Mouse (Mus musculus) T-helper 17 cell (primary cell): ENCODE measurements around the gene Zfand3.

Experiments
- in situ Hi-C, 2 experiments: fragments of 300-600 bp; cut with MboI, MseI; formaldehyde crosslinking; loops; 1 replicate in 1 of 2; 2 replicates in 1 of 2; pipeline ENCODE4 v1.15.1; 2025; ENCODE audit warnings: high pct_unique_total_duplicates in 2 of 2

Gene Zfand3

GRCm38 (mm10) chr17:30101801-30102200 is 97.3 kb downstream of the Zfand3 start:
- in situ Hi-C loops, result no loop called here

DNA sequence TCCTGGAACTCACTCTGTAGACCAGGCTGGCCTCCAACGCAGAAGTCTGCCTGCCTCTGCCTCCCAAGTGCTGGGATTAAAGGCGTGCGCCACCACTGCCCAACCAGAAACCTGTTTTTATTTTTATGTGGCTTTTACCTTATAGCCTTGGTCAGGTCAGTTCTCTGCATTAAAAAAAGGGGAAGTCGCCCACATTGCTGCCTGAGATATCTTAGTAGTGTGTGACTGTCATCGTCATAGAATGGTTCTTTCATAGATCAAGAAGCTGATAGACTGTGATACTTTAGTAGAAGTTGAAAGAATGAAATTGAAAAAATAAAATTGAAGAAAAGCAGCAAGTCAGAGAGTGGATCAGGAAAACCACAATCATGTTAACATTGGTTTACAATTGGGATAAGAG is 98.5 kb downstream of the Zfand3 start:
- in situ Hi-C loops, result no loop called here

DNA sequence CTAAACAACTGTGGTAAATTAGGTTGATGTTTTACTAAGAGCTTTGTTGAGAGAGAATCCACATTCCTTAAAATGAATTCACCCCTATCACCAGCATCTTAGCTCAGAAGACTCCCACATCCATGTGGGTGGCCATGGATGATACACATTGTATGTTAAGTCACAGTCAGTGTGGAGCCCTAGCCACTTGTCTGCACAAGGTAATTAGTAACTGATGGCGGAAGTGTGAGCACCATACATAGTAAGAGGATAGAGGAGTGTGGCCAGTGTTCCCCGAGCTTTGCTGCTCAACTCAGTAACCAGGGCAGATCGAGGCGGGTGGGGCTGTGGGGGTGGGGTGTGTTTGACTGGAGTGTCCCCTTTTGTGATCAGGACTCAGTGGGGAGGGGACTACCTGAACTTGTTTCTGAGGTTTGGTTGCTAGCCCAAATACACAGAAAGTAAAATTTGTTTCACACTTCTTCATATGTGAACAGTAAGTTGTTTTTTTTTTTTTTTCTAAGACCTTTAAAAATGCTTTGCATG is 99.2 kb downstream of the Zfand3 start:
- in situ Hi-C loops, result no loop called here

DNA sequence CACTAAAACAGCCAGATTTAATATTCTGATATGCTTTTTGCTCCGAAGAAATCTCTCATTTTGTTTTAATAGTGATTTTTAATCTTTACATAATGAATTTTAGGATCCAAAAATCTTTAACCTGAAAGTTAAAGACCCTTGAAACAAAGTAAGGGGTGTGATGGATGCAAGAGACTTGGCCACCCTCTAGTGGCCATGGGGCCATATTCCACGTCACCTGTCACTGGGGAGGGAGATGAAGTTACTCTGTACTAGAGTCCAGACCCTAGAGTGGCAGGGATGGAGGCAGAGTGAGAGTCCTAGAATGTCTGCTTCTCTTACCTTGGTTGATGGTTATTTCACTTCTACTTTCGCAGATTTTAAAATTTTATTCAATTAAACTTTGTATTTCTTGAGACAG is 100.8 kb downstream of the Zfand3 start:
- in situ Hi-C loops, result no loop called here

DNA sequence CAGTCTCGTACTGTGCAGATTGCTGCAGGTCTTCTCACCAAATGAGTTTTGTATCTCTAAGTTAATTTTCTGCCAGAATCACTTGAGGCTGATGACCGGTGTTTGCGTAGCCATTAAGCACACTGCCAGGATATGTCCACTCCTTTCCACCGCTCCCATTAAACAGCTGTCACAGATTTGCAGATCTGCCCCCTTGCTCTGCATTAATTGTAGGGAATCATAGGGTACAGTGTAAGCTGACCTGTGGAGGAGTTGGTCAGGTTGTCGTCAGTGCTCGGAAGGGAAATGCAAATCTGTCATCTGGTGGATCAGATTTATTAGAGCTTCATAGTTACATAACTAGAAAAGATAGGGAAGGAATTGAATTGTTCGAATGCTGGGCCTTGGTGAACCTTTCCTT is 106.1 kb downstream of the Zfand3 start:
- in situ Hi-C loops, result loop anchor here (5.0 to 10.0 kb wide), 2 partner anchors 342 to 934 kb away; no protein-coding TSS in a partner anchor

GRCm38 (mm10) chr17:30111556-30111955 is 107.0 kb downstream of the Zfand3 start:
- in situ Hi-C loops, result loop anchor here (5.0 to 10.0 kb wide), 2 partner anchors 341 to 933 kb away; no protein-coding TSS in a partner anchor

DNA sequence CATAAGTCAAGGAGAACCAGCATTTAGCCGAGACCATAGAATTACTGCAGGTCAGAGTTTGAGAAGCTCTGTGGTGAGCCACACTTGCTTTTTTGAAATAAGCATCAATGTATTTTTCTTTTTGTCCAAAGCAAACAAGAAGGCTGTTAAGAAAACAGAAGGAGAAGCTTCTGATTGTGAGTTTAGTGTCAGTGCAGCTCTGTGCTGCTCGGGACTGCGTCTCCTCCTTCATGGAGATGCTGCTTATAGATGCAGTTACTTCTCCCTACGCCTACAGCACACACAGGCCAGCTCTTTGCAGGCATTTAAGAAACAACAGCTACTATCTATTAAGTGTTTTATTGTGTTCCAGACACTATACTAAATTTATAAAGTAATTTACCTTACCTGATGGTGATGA is 107.5 kb downstream of the Zfand3 start:
- in situ Hi-C loops, result loop anchor here (5.0 to 10.0 kb wide), 2 partner anchors 340 to 933 kb away; no protein-coding TSS in a partner anchor

GRCm38 (mm10) chr17:30112555-30113305 is 108.2 kb downstream of the Zfand3 start:
- in situ Hi-C loops, result loop anchor here (5.0 to 10.0 kb wide), 2 partner anchors 340 to 932 kb away; no protein-coding TSS in a partner anchor

DNA sequence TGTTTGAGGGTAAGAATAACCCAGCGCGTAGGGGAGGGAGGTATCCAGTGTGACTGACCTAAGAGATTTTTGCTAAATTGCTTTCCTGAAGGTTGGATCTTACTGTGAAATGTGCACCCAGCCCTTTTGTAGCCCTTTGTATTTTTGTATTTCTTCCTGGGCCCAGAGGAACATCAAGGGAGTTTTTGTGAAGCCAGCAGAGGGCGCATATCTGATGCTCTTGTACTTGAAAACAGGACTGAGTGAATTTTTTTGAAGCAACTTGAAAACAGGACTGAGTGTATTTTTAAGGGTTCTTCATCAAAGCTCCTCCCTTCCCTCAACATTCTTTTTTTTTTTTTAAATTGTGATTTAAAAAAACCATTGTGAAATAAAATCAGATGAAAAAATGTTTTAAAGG is 110.2 kb downstream of the Zfand3 start:
- in situ Hi-C loops, result loop anchor here (5.0 to 10.0 kb wide), 2 partner anchors 338 to 930 kb away; no protein-coding TSS in a partner anchor

DNA sequence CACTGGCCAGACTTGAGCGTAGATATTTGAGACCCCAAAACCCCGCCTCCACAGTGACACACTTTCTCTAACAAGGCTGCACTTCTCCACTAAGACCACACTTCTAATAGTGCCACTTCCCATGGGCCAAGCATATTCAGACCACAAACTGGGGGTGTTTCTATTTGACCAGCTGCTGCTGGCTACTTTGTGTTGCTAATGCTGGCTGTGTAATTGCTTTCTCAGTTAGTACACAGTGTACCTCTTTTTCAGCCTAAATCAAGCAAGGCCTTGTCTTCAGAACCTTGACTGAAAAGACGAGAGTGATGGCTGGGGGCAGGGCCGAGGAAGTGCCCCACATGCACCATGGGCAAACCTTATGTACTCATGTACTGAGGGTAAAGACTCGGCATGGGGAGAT is 111.7 kb downstream of the Zfand3 start:
- in situ Hi-C loops, result loop anchor here in 1 of 2 experiments (10.0 kb wide), 1 partner anchor 929 kb away; no protein-coding TSS in a partner anchor

- in situ Hi-C loops, result loop anchor here in 1 of 2 experiments (10.0 kb wide), 1 partner anchor 927 kb away; no protein-coding TSS in a partner anchor
Measured at GRCm38 (mm10) chr17:30118036-30118435, 113.5 kb downstream of the Zfand3 start.

- in situ Hi-C loops, result no loop called here
Measured at GRCm38 (mm10) chr17:30122278-30122677, 117.7 kb downstream of the Zfand3 start.

DNA sequence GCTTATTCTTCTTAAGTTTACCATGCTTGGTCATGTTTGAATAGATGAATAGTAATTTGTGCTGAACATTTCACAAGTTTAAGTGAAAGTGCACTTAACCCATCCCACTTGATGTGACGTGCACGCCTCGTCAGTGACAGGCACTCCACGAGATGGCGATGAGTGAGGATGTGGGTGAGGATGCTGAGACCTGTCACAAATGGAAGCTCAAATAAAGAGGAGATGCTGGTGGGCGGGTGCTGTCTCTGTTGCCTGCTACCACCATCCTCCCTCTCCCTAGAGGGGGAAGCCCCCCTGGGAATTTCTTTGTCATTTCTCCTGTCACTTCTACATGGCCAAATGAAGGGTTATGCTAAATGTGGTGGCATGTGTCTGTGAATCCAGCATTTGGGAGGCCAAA is 123.9 kb downstream of the Zfand3 start:
- in situ Hi-C loops, result no loop called here

- in situ Hi-C loops, result no loop called here
Measured at GRCm38 (mm10) chr17:30129220-30129619, 124.7 kb downstream of the Zfand3 start.

DNA sequence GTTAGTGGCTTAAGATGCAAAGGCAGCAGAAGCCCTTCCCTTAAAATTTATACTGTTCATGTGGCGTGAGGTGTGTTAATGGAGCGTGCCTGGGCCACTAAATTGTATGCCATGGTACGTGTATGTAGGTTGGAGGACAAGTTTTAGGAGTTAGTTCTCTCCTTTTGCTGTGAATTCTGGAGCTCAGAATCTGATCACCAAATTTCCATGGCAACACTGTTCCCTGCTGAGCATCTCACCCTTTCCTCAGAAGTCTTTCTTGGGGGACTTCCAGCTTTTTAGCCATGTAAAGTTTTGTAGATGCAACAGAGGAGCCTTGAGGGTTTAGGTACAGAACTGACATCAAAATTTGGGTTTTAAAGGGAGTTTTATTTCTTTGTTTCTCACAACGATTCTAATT is 125.8 kb downstream of the Zfand3 start:
- in situ Hi-C loops, result loop anchor here in 1 of 2 experiments (10.0 kb wide), 1 partner anchor 716 kb away; no protein-coding TSS in a partner anchor

- in situ Hi-C loops, result loop anchor here in 1 of 2 experiments (10.0 kb wide), 1 partner anchor 719 kb away; no protein-coding TSS in a partner anchor
Measured at GRCm38 (mm10) chr17:30133641-30134040, 129.1 kb downstream of the Zfand3 start.

DNA sequence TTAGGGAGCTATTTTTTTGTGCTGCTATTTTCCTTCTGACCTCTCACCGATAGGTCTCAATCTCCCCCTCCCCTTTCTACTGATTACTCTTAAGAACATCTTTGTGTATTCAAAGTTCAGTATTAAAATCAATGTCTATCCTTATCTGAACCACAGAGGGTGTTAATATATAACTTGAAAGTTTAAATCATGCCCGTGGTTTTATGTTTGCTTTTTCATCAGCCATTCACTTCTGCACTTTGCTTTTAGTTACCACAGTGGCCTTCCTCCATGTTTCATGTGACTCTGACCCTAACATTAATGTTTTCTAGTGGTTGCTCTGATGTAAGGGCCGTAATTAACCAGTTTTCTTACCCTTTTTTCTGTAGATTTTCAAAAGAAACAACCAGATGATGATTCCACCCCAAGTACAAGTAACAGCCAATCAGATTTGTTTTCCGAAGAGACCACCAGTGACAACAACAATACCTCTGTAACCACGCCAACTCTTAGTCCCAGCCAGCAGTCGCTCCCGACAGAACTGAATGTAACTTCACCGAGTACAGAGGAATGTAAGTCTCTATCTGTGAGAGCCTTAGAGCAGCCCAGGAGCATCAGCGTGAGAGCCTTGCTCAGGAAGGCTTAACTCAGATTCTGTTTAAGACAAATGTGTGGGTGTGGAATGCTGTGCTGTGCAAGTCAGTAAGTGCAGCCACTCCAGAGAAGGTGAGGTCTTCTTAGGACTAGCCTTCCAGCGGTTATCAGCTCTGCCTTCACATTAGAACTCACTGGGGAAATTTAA is 130.6 kb downstream of the Zfand3 start:
- in situ Hi-C loops, result loop anchor here in 1 of 2 experiments (10.0 kb wide), 1 partner anchor 720 kb away; no protein-coding TSS in a partner anchor

DNA sequence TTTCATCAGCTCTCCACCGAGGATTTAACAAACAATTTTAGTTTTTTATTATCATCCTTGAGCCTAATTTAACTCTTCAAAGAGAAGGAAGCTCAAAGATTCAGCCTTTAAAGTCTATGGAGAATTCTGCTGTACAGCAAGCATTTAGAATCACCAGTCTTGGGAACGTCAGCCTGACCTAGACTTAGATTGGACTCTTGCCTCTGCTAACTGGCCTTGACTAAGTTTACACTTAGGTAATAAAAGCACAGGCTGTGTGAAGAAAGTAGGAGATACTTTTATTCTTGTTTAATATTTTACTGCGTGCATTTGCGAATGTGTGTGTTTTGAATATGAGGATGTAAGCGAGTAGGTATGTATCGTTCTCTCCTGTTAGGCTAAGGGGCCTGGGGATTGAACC is 131.4 kb downstream of the Zfand3 start:
- in situ Hi-C loops, result loop anchor here in 1 of 2 experiments (10.0 kb wide), 1 partner anchor 721 kb away; no protein-coding TSS in a partner anchor

DNA sequence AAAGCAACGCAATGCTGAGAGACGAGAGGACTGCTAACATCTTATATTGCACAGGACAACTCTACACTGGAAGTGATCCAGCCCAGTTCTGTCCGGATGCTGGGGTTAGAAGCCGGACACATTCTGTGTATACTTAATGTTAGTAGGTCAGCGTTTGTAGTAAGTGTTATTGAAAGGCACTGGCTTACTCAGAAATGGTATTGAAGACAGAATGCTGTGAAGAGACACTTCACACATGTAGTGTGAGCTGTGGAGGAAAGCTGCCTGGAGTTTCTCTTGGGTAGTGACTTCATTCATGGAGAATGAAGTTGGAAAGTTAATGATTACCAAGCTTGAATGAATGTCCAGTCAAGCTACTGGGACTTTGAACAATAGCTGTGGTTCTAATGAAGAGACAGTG is 132.2 kb downstream of the Zfand3 start:
- in situ Hi-C loops, result loop anchor here in 1 of 2 experiments (10.0 kb wide), 1 partner anchor 722 kb away; no protein-coding TSS in a partner anchor

GRCm38 (mm10) chr17:30137115-30137514 is 132.6 kb downstream of the Zfand3 start:
- in situ Hi-C loops, result loop anchor here in 1 of 2 experiments (10.0 kb wide), 1 partner anchor 722 kb away; no protein-coding TSS in a partner anchor

DNA sequence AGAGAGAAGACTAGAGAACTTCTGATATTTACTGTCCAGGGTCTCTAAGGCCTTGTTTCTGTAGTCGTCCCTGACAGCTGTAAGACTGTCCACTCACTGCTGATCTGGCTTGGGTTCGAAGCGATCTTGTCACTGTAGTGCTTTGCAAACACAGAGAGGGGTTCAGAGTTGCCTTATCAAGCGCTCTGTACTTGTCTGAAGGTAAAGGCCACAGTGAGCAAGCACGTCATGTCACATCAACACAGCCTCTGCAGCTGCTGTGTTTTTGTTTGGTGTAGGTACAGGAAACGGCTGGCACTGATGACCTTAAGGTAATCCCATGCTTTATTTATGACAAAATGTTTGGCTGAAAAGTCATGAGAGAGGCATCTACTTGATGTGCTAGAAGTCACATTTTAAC is 139.6 kb downstream of the Zfand3 start:
- in situ Hi-C loops, result no loop called here
